Mouse (Mus musculus) kidney, adult 8-10 months (tissue): ENCODE results near the gene Fam240a.

ENCODE experiments used
- DNase-seq, 2 experiments: peaks; one replicate each; pipeline ENCODE4 v3.0.0; 2022

Gene Fam240a

GRCm38 (mm10) chr9:110944265-110944664 lies 27.6 kb upstream of the Fam240a start:
- no peak for DNase-seq

- no peak for DNase-seq
Observed at GRCm38 (mm10) chr9:110937506-110938490, 21.1 kb upstream of the Fam240a start.

- no peak for DNase-seq
Observed at GRCm38 (mm10) chr9:110935941-110936340, 19.3 kb upstream of the Fam240a start.

GRCm38 (mm10) chr9:110933850-110934437 lies 17.3 kb upstream of the Fam240a start:
- peak in 1 of 2 experiments; percentile 6 for DNase-seq

- DNase-seq: no peak
Observed at GRCm38 (mm10) chr9:110931573-110931972, 14.9 kb upstream of the Fam240a start.

- peak; percentile 26 to 64 for DNase-seq
Observed at GRCm38 (mm10) chr9:110922759-110923158, 6.1 kb upstream of the Fam240a start.

GRCm38 (mm10) chr9:110920665-110921419 lies 4.2 kb upstream of the Fam240a start:
- no peak for DNase-seq

- no peak for DNase-seq
Observed at GRCm38 (mm10) chr9:110915466-110915865, 1.2 kb downstream of the Fam240a start.

GRCm38 (mm10) chr9:110914631-110915236 lies 1.9 kb downstream of the Fam240a start:
- DNase-seq: no peak

GRCm38 (mm10) chr9:110909371-110909967 lies 7.2 kb downstream of the Fam240a start:
- DNase-seq: no peak

GRCm38 (mm10) chr9:110908631-110909016 lies 8.0 kb downstream of the Fam240a start:
- no peak for DNase-seq

GRCm38 (mm10) chr9:110907838-110908630 lies 8.6 kb downstream of the Fam240a start:
- no peak for DNase-seq

GRCm38 (mm10) chr9:110907201-110907837 lies 9.3 kb downstream of the Fam240a start:
- no peak for DNase-seq

GRCm38 (mm10) chr9:110902271-110902670 lies 14.4 kb downstream of the Fam240a start:
- no peak for DNase-seq

- DNase-seq: no peak
Observed at GRCm38 (mm10) chr9:110901204-110901603, 15.5 kb downstream of the Fam240a start.

- DNase-seq: no peak
Observed at GRCm38 (mm10) chr9:110899451-110900008, 17.1 kb downstream of the Fam240a start.

- no peak for DNase-seq
Observed at GRCm38 (mm10) chr9:110896595-110896994, 20.1 kb downstream of the Fam240a start.

GRCm38 (mm10) chr9:110895994-110896393 lies 20.7 kb downstream of the Fam240a start:
- no peak for DNase-seq

- DNase-seq: no peak
Observed at GRCm38 (mm10) chr9:110895507-110895906, 21.2 kb downstream of the Fam240a start.

- DNase-seq: peak in 1 of 2 experiments; percentile 1
Observed at GRCm38 (mm10) chr9:110893429-110893828, 23.2 kb downstream of the Fam240a start.

- no peak for DNase-seq
Observed at GRCm38 (mm10) chr9:110892552-110892951, 24.1 kb downstream of the Fam240a start.
